Mouse (Mus musculus) hindbrain, embryonic 13.5 days (tissue): ENCODE results near the gene Map4k3. TPM values are rescaled to one million over a fixed set of nuclear protein-coding genes. Genes with fewer than 3 reads are reported as not detected.
"Not testable (repeated sequence)": the region's sequence is repeated elsewhere in the genome, so short reads cannot be mapped to it uniquely, and the experiment has no call there.

ENCODE experiments used
- ATAC-seq: fragments of 200-750 bp; cut with Nextera tagmentation; 2 replicates; pipeline ENCODE4 v1.8.0; 2017; ENCODE audit warnings: moderate TSS enrichment; ENCODE audit not compliant: low FRiP score
- H3K27ac ChIP-seq: fragments of 300-500 bp; sonication (generic); 2 replicates; pipeline ENCODE4 v1.5.1; 2015; ENCODE audit warnings: inconsistent platforms, mild to moderate bottlenecking, moderate library complexity
- H3K27me3 ChIP-seq: fragments of 300-500 bp; sonication (generic); 2 replicates; pipeline ENCODE4 v1.6.1; 2015; ENCODE audit warnings: mild to moderate bottlenecking, inconsistent platforms
- H3K36me3 ChIP-seq: fragments of 300-500 bp; sonication (generic); 2 replicates; pipeline ENCODE4 v1.6.1; 2015; ENCODE audit warnings: mild to moderate bottlenecking, inconsistent platforms
- H3K4me1 ChIP-seq: fragments of 300-500 bp; sonication (generic); replicated peaks from 2 replicates; pipeline ENCODE4 v1.6.1; 2015; ENCODE audit warnings: inconsistent platforms
- H3K4me2 ChIP-seq: fragments of 300-500 bp; sonication (generic); 2 replicates; pipeline ENCODE4 v1.6.1; 2015; ENCODE audit warnings: inconsistent platforms, mild to moderate bottlenecking, moderate library complexity
- H3K4me3 ChIP-seq: fragments of 300-500 bp; sonication (generic); 2 replicates; pipeline ENCODE4 v1.5.1; 2015; ENCODE audit warnings: mild to moderate bottlenecking, inconsistent platforms
- H3K9ac ChIP-seq: fragments of 300-500 bp; sonication (generic); 2 replicates; pipeline ENCODE4 v1.6.1; 2015; ENCODE audit warnings: mild to moderate bottlenecking, inconsistent platforms
- H3K9me3 ChIP-seq: fragments of 300-500 bp; sonication (generic); 2 replicates; pipeline ENCODE4 v1.6.1; 2016; ENCODE audit warnings: inconsistent platforms
- WGBS: fragments of 180-500 bp; shearing (Covaris S2); methylation state at CpG from one replicate; pipeline ENCODE4 v1.1.7; 2015; 5-methylcytosine and 5-hydroxymethylcytosine counted together
- polyA plus RNA-seq: library from polyadenylated mRNA; unstranded; fragments of >200 nt; fragmentation: Nextera tagmentation; extraction: Ambion mirVana; gene quantifications from 2 replicates; pipeline ENCODE4 v1.2.1, GENCODE M21; 2015

Map4k3 gene
- polyA plus RNA-seq, 1 experiment from 2014 or later = 24.1 TPM

DNA sequence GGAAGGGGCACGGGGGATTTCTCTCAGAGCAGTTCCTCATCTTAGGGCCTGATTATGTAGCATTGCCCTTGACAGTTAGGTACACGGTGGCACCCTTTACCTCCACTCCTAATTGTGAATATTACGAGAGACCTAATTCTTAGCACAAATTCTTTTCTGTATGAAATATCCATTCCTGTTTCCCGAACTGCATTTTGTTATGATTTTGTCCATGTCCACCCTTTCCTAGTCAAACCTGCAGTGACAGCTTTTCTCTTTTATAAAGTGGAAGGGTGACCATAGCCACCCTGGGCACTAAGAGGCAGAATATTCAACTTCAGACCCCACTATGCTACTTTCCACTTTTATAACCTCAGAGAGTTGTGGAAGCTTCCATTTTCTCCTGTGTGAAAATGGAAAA lies 175.6 kb downstream of the Map4k3 start:
- WGBS = 86% methylated on average over 4 of the region's 4 CpGs
- H3K9me3 ChIP-seq = no peaks in the 10 kb centered on the region

DNA sequence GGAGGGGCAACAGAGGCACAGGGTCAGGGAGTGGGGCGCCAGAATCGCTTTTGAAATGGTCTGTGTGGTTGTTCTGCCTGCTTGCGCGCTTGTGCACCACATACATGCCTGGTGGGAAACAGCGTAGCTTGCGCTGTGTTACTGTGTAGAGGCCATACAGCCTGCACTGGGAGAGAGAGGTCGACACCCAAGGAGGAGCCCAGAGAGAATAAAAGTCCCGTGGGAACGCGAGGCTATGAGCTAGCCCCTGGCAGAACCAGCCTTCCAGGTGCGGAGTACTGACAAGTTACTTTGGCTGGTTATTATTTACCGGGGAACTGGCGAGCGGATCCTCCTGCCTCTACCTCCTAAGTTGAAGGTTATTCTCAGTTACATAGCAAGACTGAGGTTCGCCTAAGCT lies 177.3 kb downstream of the Map4k3 start:
- Histone ChIP-seq H3K27me3 (no peaks in the 10 kb centered on the region), H3K4me1 (peaks cover 12% of the 10 kb centered on the region), H3K36me3 (peaks cover 3% of the 10 kb centered on the region; the same call in 1 of the 2 replicates), H3K9me3 (no peaks in the 10 kb centered on the region), H3K27ac (no peak overlapping the region), H3K4me2 (no peak overlapping the region), H3K4me3 (no peak overlapping the region), H3K9ac (no peak overlapping the region)
- WGBS = 87% methylated on average over 15 of the region's 15 CpGs
- ATAC-seq = no peak

More for the DNA sequence above, 175.6 kb downstream of the Map4k3 start:
- ATAC-seq = no peak
- peak overlapping the region; percentile 57 for H3K4me2 ChIP-seq
- peaks cover 12% of the 10 kb centered on the region for H3K4me1 ChIP-seq
- no peaks in the 10 kb centered on the region for H3K27me3 ChIP-seq
- 0 out of 2 replicates have a peak overlapping the region, but pooled peaks have one; percentile 72 for H3K4me3 ChIP-seq
- peak overlapping the region; percentile 86 for H3K27ac ChIP-seq
- H3K36me3 ChIP-seq = peaks cover 12% of the 10 kb centered on the region
- H3K9ac ChIP-seq = 0 out of 2 replicates have a peak overlapping the region, but pooled peaks have one; percentile 80

GRCm38 (mm10) chr17:80546846-80547245 lies 181.4 kb downstream of the Map4k3 start:
- no peak overlapping the region for H3K27ac ChIP-seq
- ATAC-seq = no peak
- H3K27me3 ChIP-seq = no peaks in the 10 kb centered on the region
- WGBS = 85% methylated on average over 2 of the region's 2 CpGs
- no peaks in the 10 kb centered on the region for H3K4me1 ChIP-seq
- H3K9ac ChIP-seq = no peak overlapping the region
- no peaks in the 10 kb centered on the region for H3K36me3 ChIP-seq
- no peak overlapping the region for H3K4me2 ChIP-seq
- no peaks in the 10 kb centered on the region for H3K9me3 ChIP-seq
- H3K4me3 ChIP-seq = no peak overlapping the region

DNA sequence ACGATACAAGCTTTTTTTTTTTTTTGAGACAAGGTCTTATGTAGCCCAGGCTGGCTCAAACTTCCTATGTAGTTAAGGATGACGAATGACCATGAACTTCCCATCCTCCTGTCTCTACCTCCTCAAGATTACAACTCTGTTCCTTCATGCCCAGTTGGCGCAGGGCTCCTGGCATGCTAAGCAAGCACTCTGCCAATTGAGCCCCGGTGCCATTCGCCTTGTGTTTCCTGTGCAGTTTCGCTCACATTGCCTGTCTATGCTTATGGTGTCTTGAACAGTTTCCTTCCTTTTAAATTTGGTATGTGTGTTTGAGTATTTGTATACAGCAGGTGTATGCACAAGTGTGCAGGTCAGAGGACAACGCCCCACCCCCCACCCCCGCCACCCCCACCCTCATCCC lies 182.1 kb downstream of the Map4k3 start:
- 94% methylated on average over 8 of the region's 8 CpGs for WGBS
- Histone ChIP-seq H3K9me3 (no peaks in the 10 kb centered on the region), H3K4me2 (no peak overlapping the region), H3K4me3 (no peak overlapping the region), H3K27ac (no peak overlapping the region), H3K4me1 (no peaks in the 10 kb centered on the region), H3K36me3 (no peaks in the 10 kb centered on the region), H3K9ac (no peak overlapping the region), H3K27me3 (no peaks in the 10 kb centered on the region)
- no peak for ATAC-seq

DNA sequence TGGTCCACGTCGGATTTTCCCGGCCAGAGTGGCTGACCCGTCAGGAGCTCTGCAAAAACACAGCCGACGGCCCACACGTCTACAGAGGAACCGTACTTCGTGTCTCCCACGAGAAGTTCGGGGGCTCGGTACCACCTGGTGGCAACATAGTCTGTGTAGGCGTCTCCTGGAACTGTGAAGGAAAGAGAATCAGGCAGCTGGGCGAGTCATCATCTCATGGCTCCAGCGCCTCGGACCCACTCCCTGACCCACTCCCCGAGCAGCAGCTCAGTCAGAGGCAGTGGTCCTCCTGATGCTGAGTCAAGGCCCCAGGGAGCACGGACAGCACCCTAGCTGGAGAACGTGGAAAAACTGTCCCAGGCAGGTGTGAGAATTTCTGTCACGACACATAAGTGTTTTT lies 184.6 kb downstream of the Map4k3 start:
- Histone ChIP-seq H3K27me3 (no peaks in the 10 kb centered on the region), H3K4me1 (no peaks in the 10 kb centered on the region), H3K4me3 (no peak overlapping the region), H3K27ac (no peak overlapping the region), H3K4me2 (no peak overlapping the region), H3K9ac (no peak overlapping the region), H3K9me3 (no peaks in the 10 kb centered on the region), H3K36me3 (no peaks in the 10 kb centered on the region)
- WGBS = 92% methylated on average over 20 of the region's 20 CpGs
- ATAC-seq = no peak

- ATAC-seq = no peak
- Histone ChIP-seq H3K9me3 (no peaks in the 10 kb centered on the region), H3K27ac (no peak overlapping the region), H3K36me3 (no peaks in the 10 kb centered on the region), H3K9ac (no peak overlapping the region), H3K4me2 (no peak overlapping the region), H3K4me1 (no peaks in the 10 kb centered on the region), H3K27me3 (no peaks in the 10 kb centered on the region), H3K4me3 (no peak overlapping the region)
- WGBS = 56% methylated on average over 6 of the region's 6 CpGs
Measured at GRCm38 (mm10) chr17:80537136-80537535, 191.1 kb downstream of the Map4k3 start.

DNA sequence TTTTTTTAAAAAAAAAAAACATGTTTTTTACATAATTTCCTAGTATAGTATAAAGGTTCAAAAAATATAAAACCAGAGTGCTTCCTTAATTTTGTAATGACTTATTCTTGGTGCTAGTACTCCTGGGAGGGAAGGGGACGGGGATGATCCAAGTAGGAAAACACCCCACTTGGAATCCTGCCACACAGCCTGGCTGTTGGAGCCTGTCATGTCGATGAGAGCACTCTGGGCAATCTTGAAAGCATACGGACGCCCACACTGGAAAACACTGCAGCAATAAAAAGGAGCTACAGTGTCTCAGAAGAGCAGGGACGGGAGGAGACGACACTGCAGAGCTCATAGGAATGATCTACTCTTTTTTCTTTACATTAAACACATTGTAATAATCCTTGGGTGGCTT lies 192.7 kb downstream of the Map4k3 start:
- Histone ChIP-seq H3K27ac (no peak overlapping the region), H3K4me1 (no peaks in the 10 kb centered on the region), H3K4me3 (no peak overlapping the region), H3K27me3 (no peaks in the 10 kb centered on the region), H3K4me2 (no peak overlapping the region), H3K9ac (no peak overlapping the region), H3K9me3 (no peaks in the 10 kb centered on the region), H3K36me3 (no peaks in the 10 kb centered on the region)
- no peak for ATAC-seq
- WGBS = 78% methylated on average over 6 of the region's 6 CpGs

- H3K9ac ChIP-seq, H3K27me3 ChIP-seq: not testable (repeated sequence)
Measured at GRCm38 (mm10) chr17:80531351-80531750, 196.9 kb downstream of the Map4k3 start.

More at GRCm38 (mm10) chr17:80531351-80531750, 196.9 kb downstream of the Map4k3 start:
- H3K9me3 ChIP-seq, H3K27ac ChIP-seq, H3K4me1 ChIP-seq, ATAC-seq, H3K36me3 ChIP-seq, H3K4me2 ChIP-seq, H3K4me3 ChIP-seq: not testable (repeated sequence)
- 61% methylated on average over 2 of the region's 2 CpGs for WGBS

Other genes starting within 250 kb of the Map4k3 start
- gene Sos1, start 248.0 kb downstream of the Map4k3 start, polyA plus RNA-seq = 7.5 and 7.7 TPM in 2 replicates
- gene Cdkl4, start 150.7 kb downstream of the Map4k3 start, polyA plus RNA-seq = 4.5 and 5.7 TPM in 2 replicates
- 31.8 and 35.4 TPM in 2 replicates for gene Tmem178, start 216.1 kb upstream of the Map4k3 start, polyA plus RNA-seq